Mouse (Mus musculus) kidney, adult 2 months (tissue): ENCODE data around the gene Ninj2. TPM values are rescaled to one million over a fixed set of nuclear protein-coding genes. Genes with fewer than 3 reads are reported as not detected.
A peak's percentile ranks its signal among the peaks of the same experiment; 100 is the strongest.
"Not testable (repeated sequence)": the region's sequence is repeated elsewhere in the genome, so short reads cannot be mapped to it uniquely, and the experiment has no call there.

ENCODE experiments used
- DNase-seq: peaks from one replicate; pipeline ENCODE4 v3.0.0; 2021
- H3K27ac ChIP-seq: fragments of 200-500 bp; 2 replicates; pipeline ENCODE4 v1.5.1; 2012; ENCODE audit warnings: low read depth, low read length, control low read depth, inconsistent platforms; ENCODE audit not compliant: insufficient read depth
- H3K27me3 ChIP-seq: fragments of 200-500 bp; replicated peaks from 2 replicates; pipeline ENCODE4 v1.6.1; 2012; ENCODE audit warnings: mild to moderate bottlenecking, moderate library complexity, low read length, inconsistent platforms; ENCODE audit not compliant: control insufficient read depth, insufficient read depth
- H3K36me3 ChIP-seq: fragments of 200-500 bp; 2 replicates; pipeline ENCODE4 v1.6.1; 2012; ENCODE audit warnings: mild to moderate bottlenecking, moderate library complexity, low read length, inconsistent platforms; ENCODE audit not compliant: control insufficient read depth, insufficient read depth
- H3K4me1 ChIP-seq: fragments of 200-500 bp; 2 replicates; pipeline ENCODE4 v1.6.1; 2011; ENCODE audit warnings: low read length; ENCODE audit not compliant: control insufficient read depth, insufficient read depth
- H3K4me3 ChIP-seq: fragments of 200-500 bp; 2 replicates; pipeline ENCODE4 v1.5.1; 2011; ENCODE audit warnings: mild to moderate bottlenecking, low read depth, low read length, control low read depth; ENCODE audit not compliant: insufficient read depth
- CTCF ChIP-seq: fragments of 200-500 bp; conservative IDR thresholded peaks from 2 replicates; pipeline ENCODE4 v1.5.1; 2011; ENCODE audit warnings: low read depth, mild to moderate bottlenecking, control low read depth, low read length, moderate library complexity, mixed read lengths; ENCODE audit not compliant: insufficient read depth, insufficient read length
- POLR2A ChIP-seq: fragments of 200-500 bp; IDR thresholded peaks from one replicate; pipeline ENCODE4 v1.6.1; 2011; ENCODE audit warnings: low read depth, low read length, control low read depth
- WGBS: fragments of 180-500 bp; shearing (Covaris S2); methylation state at CpG from one replicate; pipeline ENCODE4 v1.1.7; 2018; 5-methylcytosine and 5-hydroxymethylcytosine counted together
- polyA plus RNA-seq: library from polyadenylated mRNA; depleted of rRNA; stranded (reverse); fragments of >200 nt; gene quantifications from 2 replicates; pipeline ENCODE4 v1.2.3, GENCODE M21; 2012

Gene Ninj2
- polyA plus RNA-seq, 1 experiment, result not detected

DNA sequence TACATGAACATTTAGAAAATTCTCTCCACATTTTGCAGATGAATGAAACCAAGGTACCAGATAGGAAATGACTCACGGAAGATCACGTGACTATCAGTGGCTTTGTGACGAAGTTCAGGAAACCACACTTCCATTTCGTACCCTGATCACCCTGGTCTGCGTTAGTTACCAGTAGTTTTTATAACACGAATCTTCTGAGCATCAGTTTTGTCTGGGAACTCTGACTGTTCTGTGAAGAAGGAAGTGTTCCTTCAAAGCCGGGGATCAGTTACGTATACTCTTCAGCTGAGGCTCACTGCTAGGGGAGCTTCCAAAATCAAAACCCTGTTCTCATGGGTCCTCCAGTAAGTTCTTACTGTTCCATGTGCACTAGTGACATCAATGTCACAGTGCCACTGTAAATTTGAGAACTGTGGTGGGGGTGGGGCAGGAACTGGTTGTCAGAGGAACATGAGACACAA is 10.2 kb upstream of the Ninj2 start:
- WGBS, result 75% methylated on average over 8 of the region's 8 CpGs
- H3K36me3 ChIP-seq, result no peaks in the 10 kb centered on the region
- no peak for DNase-seq
- no peak overlapping the region for H3K4me3 ChIP-seq
- TF ChIP-seq POLR2A (no peak), CTCF (no peak)
- no peaks in the 10 kb centered on the region for H3K4me1 ChIP-seq
- no peak overlapping the region for H3K27ac ChIP-seq
- no peaks in the 10 kb centered on the region for H3K27me3 ChIP-seq

GRCm38 (mm10) chr6:120083442-120083841 is 9.7 kb upstream of the Ninj2 start:
- H3K4me3 ChIP-seq, result no peak overlapping the region
- no peaks in the 10 kb centered on the region for H3K36me3 ChIP-seq
- no peaks in the 10 kb centered on the region for H3K27me3 ChIP-seq
- H3K4me1 ChIP-seq, result no peaks in the 10 kb centered on the region
- TF ChIP-seq CTCF, result no peak
- no peak for TF ChIP-seq POLR2A
- H3K27ac ChIP-seq, result no peak overlapping the region
- no peak for DNase-seq
- WGBS, result 82% methylated on average over 6 of the region's 6 CpGs

DNA sequence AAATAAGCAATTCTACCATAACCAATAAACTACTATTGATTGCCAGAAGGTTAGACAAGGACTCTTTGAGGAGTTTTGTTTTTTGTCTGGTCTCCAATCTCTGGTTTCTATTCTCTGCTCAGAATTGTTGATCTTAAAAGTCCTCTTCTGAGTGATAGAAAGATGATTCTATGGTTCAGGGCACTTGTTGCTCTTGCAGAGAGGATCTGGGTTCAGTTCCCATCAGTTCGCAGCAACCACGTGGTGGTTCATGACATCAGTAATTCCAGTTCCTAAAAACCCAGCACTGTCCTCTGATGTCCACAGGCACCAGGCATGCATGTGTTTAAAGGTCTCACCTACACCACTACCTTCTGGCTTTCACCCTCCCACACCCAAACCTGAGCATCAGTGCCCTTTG is 8.2 kb upstream of the Ninj2 start:
- H3K36me3 ChIP-seq, result no peaks in the 10 kb centered on the region
- TF ChIP-seq POLR2A (no peak), CTCF (no peak)
- H3K27ac ChIP-seq, result no peak overlapping the region
- WGBS, result 87% methylated on average over 2 of the region's 2 CpGs
- DNase-seq, result no peak
- H3K4me1 ChIP-seq, result no peaks in the 10 kb centered on the region
- H3K27me3 ChIP-seq, result no peaks in the 10 kb centered on the region
- H3K4me3 ChIP-seq, result no peak overlapping the region

GRCm38 (mm10) chr6:120085832-120086231 is 7.3 kb upstream of the Ninj2 start:
- DNase-seq, result no peak
- Histone ChIP-seq H3K4me3 (no peak overlapping the region), H3K27me3 (no peaks in the 10 kb centered on the region), H3K4me1 (no peaks in the 10 kb centered on the region), H3K27ac (no peak overlapping the region), H3K36me3 (no peaks in the 10 kb centered on the region)
- TF ChIP-seq POLR2A, result no peak
- TF ChIP-seq CTCF, result no peak
- WGBS, result 89% methylated on average over 3 of the region's 3 CpGs

GRCm38 (mm10) chr6:120087041-120087440 is 6.1 kb upstream of the Ninj2 start:
- H3K4me3 ChIP-seq, H3K27me3 ChIP-seq, H3K27ac ChIP-seq, DNase-seq, H3K36me3 ChIP-seq, H3K4me1 ChIP-seq: not testable (repeated sequence)
- 94% methylated on average over 8 of the region's 8 CpGs for WGBS

- peak; percentile 41 for DNase-seq
- H3K36me3 ChIP-seq, result no peaks in the 10 kb centered on the region
- WGBS, result 51% methylated on average over 15 of the region's 15 CpGs
- no peak overlapping the region for H3K27ac ChIP-seq
- H3K4me3 ChIP-seq, result no peak overlapping the region
- TF ChIP-seq POLR2A (no peak), CTCF (no peak)
- no peaks in the 10 kb centered on the region for H3K4me1 ChIP-seq
- H3K27me3 ChIP-seq, result no peaks in the 10 kb centered on the region
Measured at GRCm38 (mm10) chr6:120090712-120091248, 2.4 kb upstream of the Ninj2 start.

DNA sequence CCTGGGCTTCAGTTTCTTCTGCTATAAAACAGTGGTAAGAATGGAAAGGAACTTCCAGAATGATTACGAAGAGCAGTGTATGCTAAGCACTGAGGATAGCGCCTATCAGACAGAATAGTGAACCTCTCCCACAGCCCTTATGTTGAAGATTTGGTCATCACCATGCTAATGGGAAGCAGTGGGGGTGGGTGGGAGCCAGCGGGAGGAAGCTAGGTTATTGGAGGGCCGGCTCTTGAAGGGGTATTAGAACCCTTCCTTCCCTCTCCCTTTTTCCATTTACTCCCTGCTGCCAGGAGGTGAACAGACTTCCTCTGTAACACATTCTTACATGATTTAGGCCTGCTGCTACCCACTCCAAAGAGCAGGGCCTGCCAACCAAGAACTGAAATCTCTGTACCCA is 1.2 kb upstream of the Ninj2 start:
- H3K4me3 ChIP-seq, result no peak overlapping the region
- H3K27ac ChIP-seq, result no peak overlapping the region
- no peak for DNase-seq
- 88% methylated on average over 4 of the region's 4 CpGs for WGBS
- no peaks in the 10 kb centered on the region for H3K4me1 ChIP-seq
- no peaks in the 10 kb centered on the region for H3K36me3 ChIP-seq
- TF ChIP-seq POLR2A (no peak), CTCF (no peak)
- no peaks in the 10 kb centered on the region for H3K27me3 ChIP-seq
